Mouse (Mus musculus) forebrain, embryonic 12.5 days (tissue): ENCODE measurements at regions not wholly inside any gene's neighbourhood (a gene's known extent, or its start where the extent isn't known, plus 50 kb on each side); places are given as distances from the start of the nearest gene placed in this dataset.

ENCODE experiments used
- ATAC-seq: fragments of 200-750 bp; cut with Nextera tagmentation; 2 replicates; pipeline ENCODE4 v1.8.0; 2017; ENCODE audit warnings: moderate TSS enrichment; ENCODE audit not compliant: low FRiP score
- H3K27ac ChIP-seq: fragments of 300-500 bp; sonication (generic); 2 replicates; pipeline ENCODE4 v1.5.1; 2016; ENCODE audit warnings: mild to moderate bottlenecking
- H3K27me3 ChIP-seq: fragments of 300-500 bp; sonication (generic); 2 replicates; pipeline ENCODE4 v1.6.1; 2016; ENCODE audit warnings: mild to moderate bottlenecking
- H3K36me3 ChIP-seq: fragments of 300-500 bp; sonication (generic); replicated peaks from 2 replicates; pipeline ENCODE4 v1.6.1; 2016; ENCODE audit warnings: mild to moderate bottlenecking
- H3K4me1 ChIP-seq: fragments of 300-500 bp; sonication (generic); 2 replicates; pipeline ENCODE4 v1.6.1; 2016
- H3K4me2 ChIP-seq: fragments of 300-500 bp; sonication (generic); 2 replicates; pipeline ENCODE4 v1.6.1; 2016; ENCODE audit warnings: mild to moderate bottlenecking, moderate library complexity
- H3K4me3 ChIP-seq: fragments of 300-500 bp; sonication (generic); replicated peaks from 2 replicates; pipeline ENCODE4 v1.5.1; 2016; ENCODE audit warnings: mild to moderate bottlenecking
- H3K9ac ChIP-seq: fragments of 300-500 bp; sonication (generic); 2 replicates; pipeline ENCODE4 v1.6.1; 2016; ENCODE audit warnings: mild to moderate bottlenecking
- H3K9me3 ChIP-seq: fragments of 300-500 bp; sonication (generic); 2 replicates; pipeline ENCODE4 v1.6.1; 2016
- WGBS: fragments of 180-500 bp; shearing (Covaris S2); methylation state at CpG from one replicate; pipeline ENCODE4 v1.1.7; 2016; 5-methylcytosine and 5-hydroxymethylcytosine counted together

- H3K9me3 ChIP-seq, result no peaks in the 10 kb centered on the region
- no peak overlapping the region for H3K4me3 ChIP-seq
- H3K27ac ChIP-seq, result no peak overlapping the region
- H3K27me3 ChIP-seq, result no peaks in the 10 kb centered on the region
- no peak overlapping the region for H3K4me2 ChIP-seq
- no peak overlapping the region for H3K9ac ChIP-seq
- no peaks in the 10 kb centered on the region for H3K4me1 ChIP-seq
- ATAC-seq, result no peak
- 90% methylated on average over 6 of the region's 6 CpGs for WGBS
- no peaks in the 10 kb centered on the region for H3K36me3 ChIP-seq
Observed at GRCm38 (mm10) chr1:77930661-77931060, 266.3 kb downstream of the Pax3 start.

GRCm38 (mm10) chr1:77929552-77929951 is 267.4 kb downstream of the Pax3 start:
- Histone ChIP-seq H3K9me3 (0 out of 2 replicates have a peak, but pooled peaks cover 7% of the 10 kb centered on the region), H3K4me3 (no peak overlapping the region), H3K4me1 (no peaks in the 10 kb centered on the region), H3K9ac (no peak overlapping the region), H3K36me3 (no peaks in the 10 kb centered on the region), H3K27me3 (no peaks in the 10 kb centered on the region), H3K4me2 (no peak overlapping the region), H3K27ac (no peak overlapping the region)
- 48% methylated on average over 8 of the region's 8 CpGs for WGBS
- ATAC-seq, result no peak

GRCm38 (mm10) chr1:77926146-77926545 is 270.8 kb downstream of the Pax3 start:
- 94% methylated on average over 3 of the region's 3 CpGs for WGBS
- ATAC-seq, result no peak
- H3K9ac ChIP-seq, result no peak overlapping the region
- no peaks in the 10 kb centered on the region for H3K36me3 ChIP-seq
- H3K9me3 ChIP-seq, result 0 out of 2 replicates have a peak, but pooled peaks cover 7% of the 10 kb centered on the region
- no peaks in the 10 kb centered on the region for H3K4me1 ChIP-seq
- no peak overlapping the region for H3K4me2 ChIP-seq
- H3K4me3 ChIP-seq, result no peak overlapping the region
- no peak overlapping the region for H3K27ac ChIP-seq
- H3K27me3 ChIP-seq, result no peaks in the 10 kb centered on the region

GRCm38 (mm10) chr1:77896226-77896625 is 300.7 kb downstream of the Pax3 start:
- Histone ChIP-seq H3K4me3 (no peak overlapping the region), H3K4me1 (no peaks in the 10 kb centered on the region), H3K9me3 (no peaks in the 10 kb centered on the region), H3K9ac (no peak overlapping the region), H3K36me3 (no peaks in the 10 kb centered on the region), H3K27ac (no peak overlapping the region), H3K27me3 (0 out of 2 replicates have a peak, but pooled peaks cover 3% of the 10 kb centered on the region), H3K4me2 (no peak overlapping the region)
- ATAC-seq, result no peak
- 50% methylated on average over 5 of the region's 5 CpGs for WGBS

GRCm38 (mm10) chr1:77879026-77879425 is 317.9 kb downstream of the Pax3 start:
- no peak overlapping the region for H3K9ac ChIP-seq
- H3K4me3 ChIP-seq, result no peak overlapping the region
- H3K36me3 ChIP-seq, result no peaks in the 10 kb centered on the region
- no peaks in the 10 kb centered on the region for H3K27me3 ChIP-seq
- ATAC-seq, result no peak
- no peaks in the 10 kb centered on the region for H3K9me3 ChIP-seq
- no peak overlapping the region for H3K4me2 ChIP-seq
- H3K27ac ChIP-seq, result no peak overlapping the region
- no peaks in the 10 kb centered on the region for H3K4me1 ChIP-seq

- H3K27me3 ChIP-seq, result no peaks in the 10 kb centered on the region
- 70% methylated on average over 2 of the region's 2 CpGs for WGBS
- no peak overlapping the region for H3K27ac ChIP-seq
- no peaks in the 10 kb centered on the region for H3K36me3 ChIP-seq
- no peaks in the 10 kb centered on the region for H3K9me3 ChIP-seq
- H3K4me1 ChIP-seq, result no peaks in the 10 kb centered on the region
- no peak overlapping the region for H3K4me3 ChIP-seq
- no peak overlapping the region for H3K4me2 ChIP-seq
- ATAC-seq, result no peak
- H3K9ac ChIP-seq, result no peak overlapping the region
Observed at GRCm38 (mm10) chr1:77870125-77870524, 326.8 kb downstream of the Pax3 start.

- no peak overlapping the region for H3K4me2 ChIP-seq
- H3K9me3 ChIP-seq, result no peaks in the 10 kb centered on the region
- no peak overlapping the region for H3K9ac ChIP-seq
- H3K27me3 ChIP-seq, result no peaks in the 10 kb centered on the region
- no peaks in the 10 kb centered on the region for H3K36me3 ChIP-seq
- no peaks in the 10 kb centered on the region for H3K4me1 ChIP-seq
- H3K27ac ChIP-seq, result no peak overlapping the region
- no peak overlapping the region for H3K4me3 ChIP-seq
- no peak for ATAC-seq
- WGBS, result 55% methylated on average over 1 of the region's 1 CpGs
Observed at GRCm38 (mm10) chr1:77869174-77869573, 327.8 kb downstream of the Pax3 start.

GRCm38 (mm10) chr1:77859931-77860330 is 337.0 kb downstream of the Pax3 start:
- no peak overlapping the region for H3K9ac ChIP-seq
- no peak overlapping the region for H3K27ac ChIP-seq
- H3K36me3 ChIP-seq, result no peaks in the 10 kb centered on the region
- H3K4me2 ChIP-seq, result no peak overlapping the region
- H3K4me1 ChIP-seq, result no peaks in the 10 kb centered on the region
- H3K27me3 ChIP-seq, result no peaks in the 10 kb centered on the region
- H3K9me3 ChIP-seq, result no peaks in the 10 kb centered on the region
- no peak overlapping the region for H3K4me3 ChIP-seq
- WGBS, result 92% methylated on average over 9 of the region's 9 CpGs
- no peak for ATAC-seq

GRCm38 (mm10) chr1:77854366-77854765 is 339.5 kb upstream of the Epha4 start:
- Histone ChIP-seq H3K27ac (no peak overlapping the region), H3K27me3 (no peaks in the 10 kb centered on the region), H3K9ac (no peak overlapping the region), H3K9me3 (no peaks in the 10 kb centered on the region), H3K4me2 (no peak overlapping the region), H3K4me1 (no peaks in the 10 kb centered on the region), H3K36me3 (no peaks in the 10 kb centered on the region), H3K4me3 (no peak overlapping the region)
- WGBS, result 92% methylated on average over 1 of the region's 1 CpGs
- ATAC-seq, result no peak

GRCm38 (mm10) chr1:77847766-77848615 is 333.1 kb upstream of the Epha4 start:
- no peak for ATAC-seq
- H3K27ac ChIP-seq, result no peak overlapping the region
- no peak overlapping the region for H3K9ac ChIP-seq

GRCm38 (mm10) chr1:77846039-77846727 is 331.3 kb upstream of the Epha4 start:
- H3K4me2 ChIP-seq, result no peak overlapping the region
- ATAC-seq, result no peak
- no peak overlapping the region for H3K9ac ChIP-seq
- 0 out of 2 replicates have a peak, but pooled peaks cover 6% of the 10 kb centered on the region for H3K4me1 ChIP-seq
- no peak overlapping the region for H3K4me3 ChIP-seq
- H3K36me3 ChIP-seq, result no peaks in the 10 kb centered on the region
- no peaks in the 10 kb centered on the region for H3K9me3 ChIP-seq
- H3K27me3 ChIP-seq, result no peaks in the 10 kb centered on the region
- 79% methylated on average over 12 of the region's 12 CpGs for WGBS
- no peak overlapping the region for H3K27ac ChIP-seq

More at GRCm38 (mm10) chr1:77847766-77848615, 333.1 kb upstream of the Epha4 start:
- 0 out of 2 replicates have a peak, but pooled peaks cover 6% of the 10 kb centered on the region for H3K4me1 ChIP-seq
- WGBS, result 72% methylated on average over 9 of the region's 9 CpGs
- no peaks in the 10 kb centered on the region for H3K9me3 ChIP-seq
- H3K36me3 ChIP-seq, result no peaks in the 10 kb centered on the region
- no peak overlapping the region for H3K4me2 ChIP-seq
- no peaks in the 10 kb centered on the region for H3K27me3 ChIP-seq
- no peak overlapping the region for H3K4me3 ChIP-seq

GRCm38 (mm10) chr1:77840672-77841071 is 325.8 kb upstream of the Epha4 start:
- no peaks in the 10 kb centered on the region for H3K36me3 ChIP-seq
- no peak overlapping the region for H3K4me3 ChIP-seq
- 72% methylated on average over 9 of the region's 9 CpGs for WGBS
- H3K27me3 ChIP-seq, result no peaks in the 10 kb centered on the region
- no peak overlapping the region for H3K27ac ChIP-seq
- H3K9ac ChIP-seq, result no peak overlapping the region
- ATAC-seq, result no peak
- H3K9me3 ChIP-seq, result no peaks in the 10 kb centered on the region
- H3K4me1 ChIP-seq, result no peaks in the 10 kb centered on the region
- H3K4me2 ChIP-seq, result no peak overlapping the region
